Mouse (Mus musculus) large intestine, adult 2 months (tissue): ENCODE results near the gene Zfp592. TPM values are rescaled to one million over a fixed set of nuclear protein-coding genes. Genes with fewer than 3 reads are reported as not detected.

Experiments used
- DNase-seq: peaks from one replicate; pipeline ENCODE4 v3.0.0-alpha.2; 2012; ENCODE audit warnings: low read depth, low spot score
- WGBS: fragments of 180-500 bp; shearing (Covaris S2); methylation state at CpG from one replicate; pipeline ENCODE4 v1.1.7; 2018; 5-methylcytosine and 5-hydroxymethylcytosine counted together
- polyA plus RNA-seq: library from polyadenylated mRNA; depleted of rRNA; stranded (reverse); fragments of >200 nt; gene quantifications from 2 replicates; pipeline ENCODE4 v1.2.3, GENCODE M21; 2012

The Zfp592 gene
- polyA plus RNA-seq, 1 experiment: 20.2 TPM

DNA sequence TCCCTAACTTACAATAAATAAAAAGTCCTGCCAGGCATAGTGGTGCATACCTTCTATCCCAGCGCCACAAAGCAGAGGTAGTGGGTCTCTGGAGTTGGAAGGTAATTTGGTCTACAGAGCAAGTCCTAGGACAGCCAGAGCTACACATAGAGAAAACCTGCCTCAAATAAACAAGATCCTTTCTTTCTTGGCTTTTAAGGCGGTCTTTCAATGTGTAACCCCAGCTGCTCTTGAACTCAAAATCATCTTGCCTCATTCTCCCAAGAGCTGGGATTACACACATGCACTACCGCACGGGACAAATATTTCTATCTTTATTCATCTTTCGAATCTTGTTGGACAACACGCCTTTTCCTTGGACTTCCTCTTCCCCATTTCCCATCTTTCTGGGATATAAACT is 1.4 kb upstream of the Zfp592 start:
- 15% methylated on average over 6 of the region's 6 CpGs for WGBS
- no peak for DNase-seq

DNA sequence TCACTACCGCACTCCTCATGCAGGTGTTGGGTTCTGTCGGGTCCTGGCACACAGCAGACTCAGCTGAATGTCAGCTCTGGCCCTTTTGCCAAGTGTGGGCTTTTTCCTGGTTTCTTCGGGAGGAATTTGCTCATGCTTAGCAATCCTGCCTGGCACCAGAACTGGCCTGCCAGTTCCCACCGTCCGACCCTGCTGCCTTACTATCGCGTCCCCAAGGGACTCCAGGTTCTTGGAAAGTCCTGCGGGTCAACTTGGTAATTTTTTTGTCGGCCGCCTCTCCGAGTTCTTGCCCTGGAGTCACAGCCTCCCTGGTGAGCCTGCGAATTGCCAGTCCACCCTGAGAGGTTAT is 876 bp upstream of the Zfp592 start:
- DNase-seq: no peak
- WGBS: under 1% methylated on average over 12 of the region's 12 CpGs

DNA sequence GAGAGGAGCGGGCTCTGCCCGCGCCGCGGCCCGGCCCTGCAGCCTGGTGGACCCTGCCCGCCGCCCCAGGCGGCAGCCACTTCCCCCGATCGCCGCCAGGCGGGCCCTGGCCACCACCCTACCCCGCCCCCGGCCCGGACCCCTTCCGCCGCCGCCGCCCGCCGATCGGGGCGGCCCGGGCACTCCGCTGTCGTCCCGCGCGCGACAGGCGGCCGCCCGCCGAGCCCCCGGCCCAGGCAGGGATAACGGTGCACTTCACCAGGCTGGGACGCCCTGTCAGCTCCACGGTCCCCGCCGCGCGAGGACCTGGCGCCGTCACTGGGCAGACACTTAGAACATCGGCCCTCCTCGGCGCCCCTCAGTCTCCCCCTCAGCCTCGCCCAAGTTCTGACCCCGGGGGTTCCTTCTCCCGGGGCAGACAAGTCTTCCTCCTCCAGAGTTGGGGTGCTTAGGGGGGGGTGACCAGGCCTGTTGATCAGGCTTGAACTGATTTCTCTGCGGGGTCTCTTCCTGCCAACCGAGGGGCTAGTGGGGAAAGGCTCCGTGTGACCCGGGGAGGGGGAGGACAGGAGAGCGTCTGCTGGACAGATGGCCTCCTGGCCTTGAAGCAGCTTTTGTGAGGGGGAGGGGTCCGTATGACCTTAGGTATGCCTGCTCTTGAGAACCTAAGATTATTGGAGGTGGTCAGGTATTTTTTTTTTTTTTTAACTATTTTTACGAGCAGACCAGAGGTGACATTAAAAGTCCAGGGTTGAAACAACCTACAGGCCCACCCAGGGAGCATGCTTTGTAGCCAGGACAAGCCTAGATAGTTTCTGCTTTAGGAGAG is 567 bp downstream of the Zfp592 start:
- 2% methylated on average over 56 of the region's 58 CpGs for WGBS
- DNase-seq: no peak

DNA sequence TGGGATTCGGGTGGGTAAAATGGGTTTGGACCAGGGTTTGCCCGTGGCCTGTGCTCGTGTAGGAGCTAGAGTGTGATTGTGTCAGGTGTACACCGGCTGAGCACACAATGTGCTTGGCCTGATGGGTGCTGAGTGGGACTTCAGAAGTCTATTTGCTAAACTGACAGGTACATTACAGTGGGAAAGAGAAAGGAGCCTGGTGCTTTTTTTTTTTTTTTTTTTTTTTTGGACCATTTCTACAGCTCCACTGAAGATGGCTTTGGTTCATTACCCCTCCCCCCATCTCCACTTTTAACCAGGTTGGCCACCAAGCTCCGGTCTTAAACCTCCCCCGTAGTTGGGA is 1.2 kb downstream of the Zfp592 start:
- DNase-seq: no peak
- WGBS: 11% methylated on average over 6 of the region's 6 CpGs

DNA sequence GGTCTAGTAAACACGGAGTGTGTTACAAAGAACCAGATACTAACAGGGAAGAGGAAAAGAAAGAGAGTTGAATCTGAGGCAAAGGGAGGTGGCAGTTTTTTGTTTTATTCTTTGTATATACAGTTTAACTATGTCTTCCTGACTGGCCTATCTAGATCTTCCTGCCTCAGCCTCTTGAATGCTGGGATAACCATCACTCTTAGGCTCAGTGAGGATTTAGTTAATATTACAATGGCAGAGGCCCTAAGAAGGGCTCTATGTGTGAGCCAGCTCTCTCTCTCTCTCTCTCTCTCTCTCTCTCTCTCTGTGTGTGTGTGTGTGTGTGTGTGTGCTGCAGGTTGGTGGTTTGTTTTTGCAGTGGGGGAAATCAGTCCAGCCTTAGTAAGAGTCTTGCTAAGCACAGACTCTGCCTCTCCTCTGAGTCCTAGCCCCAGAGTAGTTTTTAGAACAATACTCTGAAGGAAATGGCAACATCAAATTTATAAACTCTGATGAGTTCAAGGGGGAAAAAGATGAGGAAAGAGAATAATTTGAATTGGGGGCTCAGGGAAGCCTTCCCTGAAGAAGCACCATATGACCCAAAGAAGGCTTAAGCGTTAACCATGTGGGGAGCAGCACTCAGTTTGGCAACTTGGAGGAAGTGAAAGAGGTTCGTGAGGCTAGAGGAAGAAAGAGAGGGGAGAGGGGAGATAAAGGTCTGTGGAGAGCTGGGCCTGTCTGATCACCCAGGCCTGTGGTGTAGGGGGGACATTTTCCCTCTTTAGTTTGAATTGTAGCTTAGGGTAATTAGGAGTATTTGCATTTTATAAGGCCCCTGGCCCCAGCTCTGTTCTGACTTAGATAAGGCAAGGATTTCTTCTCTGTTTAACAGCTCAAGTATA is 2.0 kb downstream of the Zfp592 start:
- DNase-seq: no peak
- 30% methylated on average over 3 of the region's 3 CpGs for WGBS

DNA sequence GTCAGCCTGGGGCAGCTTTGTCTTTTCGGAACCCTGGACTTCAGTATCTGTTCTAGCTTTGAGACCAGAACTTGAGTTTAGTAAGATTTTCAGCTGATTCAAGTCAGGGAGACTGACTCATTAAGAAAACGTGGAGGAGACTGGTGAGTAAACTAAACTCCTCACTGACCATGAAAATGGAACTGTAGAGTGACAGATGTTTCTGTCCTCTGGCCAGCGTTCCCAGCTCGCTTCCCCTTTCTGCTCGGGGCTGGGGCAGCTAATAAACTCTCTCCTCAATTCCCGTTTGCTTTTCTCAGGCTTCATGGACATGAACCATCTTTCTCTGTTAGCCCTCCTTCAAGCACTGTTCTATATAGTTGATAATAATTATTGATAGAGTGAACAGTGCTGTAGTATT is 4.3 kb downstream of the Zfp592 start:
- DNase-seq: no peak
- WGBS: 30% methylated on average over 6 of the region's 6 CpGs

DNA sequence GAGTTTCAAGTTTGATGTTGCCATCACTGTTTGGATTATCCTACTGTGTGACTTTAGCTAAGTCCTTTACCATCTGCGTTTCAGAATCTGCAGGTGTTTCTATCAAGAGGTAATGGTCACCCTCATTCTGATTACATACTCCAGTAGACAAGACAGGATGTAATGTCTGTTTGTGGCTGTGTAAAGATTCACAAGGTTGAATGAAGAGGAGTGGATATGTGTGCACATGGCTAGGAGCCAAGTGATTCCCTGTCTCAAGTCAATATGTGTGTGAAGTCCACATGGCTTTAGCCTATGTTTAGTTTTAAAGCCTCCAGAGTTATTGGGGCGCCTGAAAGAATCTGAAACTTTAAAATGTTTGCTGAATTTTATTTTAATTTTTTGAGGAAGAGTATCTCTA is 6.1 kb downstream of the Zfp592 start:
- WGBS: 76% methylated on average over 2 of the region's 2 CpGs
- DNase-seq: no peak

DNA sequence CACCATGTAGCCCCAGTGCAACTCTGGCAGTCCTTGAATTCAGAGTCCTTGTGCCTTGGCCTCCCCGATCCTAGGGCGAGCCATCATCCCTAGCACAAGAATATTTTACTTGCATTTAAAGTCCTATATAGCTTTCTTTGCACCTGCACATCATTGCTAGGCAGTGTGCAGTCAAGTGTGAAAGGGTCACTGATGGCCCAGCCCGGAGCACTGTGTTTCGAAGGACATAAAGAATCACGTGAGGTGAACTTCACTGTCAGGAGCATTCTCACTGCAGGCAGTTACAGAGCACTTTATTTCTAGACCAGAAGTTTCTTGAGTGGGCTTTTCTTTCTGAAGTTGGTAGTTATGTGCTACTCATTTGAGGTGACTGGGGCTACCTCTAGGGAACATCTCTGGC is 8.4 kb downstream of the Zfp592 start:
- WGBS: 72% methylated on average over 5 of the region's 5 CpGs

DNA sequence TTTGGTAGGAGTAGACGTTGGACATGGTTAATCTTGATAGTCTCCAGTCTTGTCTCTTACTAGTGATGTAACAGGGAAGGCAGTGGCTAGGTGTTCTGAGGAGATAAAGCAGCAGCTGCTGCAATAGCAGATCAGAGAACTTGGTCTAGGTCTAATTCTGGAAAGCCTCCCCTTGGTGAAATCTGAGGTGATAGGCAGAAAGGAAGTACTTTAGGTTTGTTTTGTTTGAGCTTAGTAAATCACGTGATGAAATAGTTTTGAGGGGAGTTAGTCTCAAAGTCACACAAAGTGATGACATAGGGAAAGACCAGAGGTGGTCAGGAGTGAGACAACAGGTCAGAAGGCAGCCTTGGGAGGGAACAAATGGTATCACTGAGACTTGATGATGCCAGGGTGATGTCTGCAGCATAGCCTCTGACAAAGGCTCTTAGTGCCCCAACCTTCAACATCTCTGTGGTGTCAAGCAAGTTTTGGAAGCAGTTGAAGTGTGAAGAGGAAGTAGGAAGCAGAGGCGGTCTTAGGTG is 11.1 kb downstream of the Zfp592 start:
- WGBS: 45% methylated on average over 3 of the region's 3 CpGs
- DNase-seq: no peak

More for the DNA sequence above, 8.4 kb downstream of the Zfp592 start:
- DNase-seq: no peak

DNA sequence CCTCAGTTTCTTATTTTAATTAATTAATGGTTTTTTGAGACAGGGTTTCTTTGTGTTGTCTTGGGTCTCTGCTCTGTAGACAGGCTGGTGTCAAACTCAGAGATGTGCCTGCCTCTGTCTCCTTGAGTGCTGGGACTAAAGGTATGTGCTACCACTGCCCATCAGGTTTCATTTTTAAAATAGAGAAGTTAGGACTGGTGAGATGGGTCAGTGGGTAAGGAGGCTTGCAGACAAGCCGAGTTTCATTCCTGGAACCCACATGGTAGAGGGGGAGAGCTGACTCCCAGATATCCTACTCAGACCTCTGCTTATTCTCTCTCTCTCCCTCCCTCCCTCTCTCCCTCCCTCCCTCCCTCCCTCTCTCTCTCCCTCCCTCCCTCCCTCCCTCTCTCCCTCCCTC is 12.5 kb downstream of the Zfp592 start:
- WGBS: 67% methylated on average over 1 of the region's 1 CpGs
- no peak for DNase-seq

DNA sequence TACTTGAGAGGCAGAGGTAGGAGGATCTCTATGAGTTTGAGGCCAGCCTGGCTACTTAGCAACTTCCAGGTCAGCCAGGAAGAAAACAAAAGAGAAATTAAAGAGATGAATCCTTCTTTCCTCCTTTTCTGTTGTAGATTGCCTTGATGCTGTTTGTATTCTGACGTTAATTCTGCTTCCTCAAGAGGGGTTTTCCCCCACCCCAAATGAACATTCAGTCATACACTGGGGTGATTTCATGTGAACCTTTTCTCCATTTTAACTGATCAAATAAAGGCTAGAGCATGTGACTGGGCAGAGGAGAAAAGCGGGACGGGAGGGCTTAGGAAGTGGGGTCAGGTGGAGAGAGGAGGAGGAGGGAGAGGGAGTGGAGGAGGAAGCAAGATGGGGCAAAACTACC is 14.8 kb downstream of the Zfp592 start:
- 56% methylated on average over 3 of the region's 3 CpGs for WGBS
- no peak for DNase-seq

DNA sequence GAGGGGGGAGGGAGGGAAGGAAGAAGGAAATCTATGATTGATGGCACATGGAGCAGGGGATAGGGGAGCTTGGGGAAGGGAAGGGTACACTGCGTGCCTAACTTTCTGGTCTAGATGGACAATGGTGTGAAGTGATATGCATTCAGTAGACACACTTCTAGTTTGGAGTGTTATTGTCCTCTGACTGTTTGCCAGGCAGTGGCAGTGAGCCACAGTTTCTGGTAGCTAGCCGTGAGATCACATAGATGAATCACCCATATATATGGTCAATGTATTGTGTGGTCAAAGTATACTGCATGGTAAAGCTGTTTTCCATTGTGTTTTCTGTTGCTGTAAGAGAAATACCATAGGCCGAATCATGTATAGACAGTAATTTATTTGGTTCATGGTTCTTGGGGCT is 18.1 kb downstream of the Zfp592 start:
- 84% methylated on average over 3 of the region's 3 CpGs for WGBS
- DNase-seq: no peak

DNA sequence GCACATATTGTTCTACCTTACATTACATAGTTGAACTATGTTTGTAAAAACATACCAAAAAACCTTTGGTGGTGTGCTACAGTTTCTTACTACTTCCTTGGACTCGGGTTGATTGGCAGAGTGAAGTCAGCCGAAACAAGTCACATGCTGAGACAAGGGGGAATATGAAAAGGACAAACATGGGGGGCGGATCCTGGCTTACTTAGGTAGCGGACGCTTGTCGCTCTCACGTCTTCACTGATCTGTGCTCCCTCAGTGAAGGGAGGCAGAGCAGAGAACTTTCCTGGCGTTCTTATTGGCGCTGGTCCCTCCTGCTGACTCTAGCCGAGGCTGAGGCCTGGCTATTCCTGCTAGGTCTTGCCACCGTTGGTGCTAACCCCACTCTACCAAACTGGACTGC is 26.8 kb downstream of the Zfp592 start:
- no peak for DNase-seq
- 85% methylated on average over 11 of the region's 11 CpGs for WGBS

DNA sequence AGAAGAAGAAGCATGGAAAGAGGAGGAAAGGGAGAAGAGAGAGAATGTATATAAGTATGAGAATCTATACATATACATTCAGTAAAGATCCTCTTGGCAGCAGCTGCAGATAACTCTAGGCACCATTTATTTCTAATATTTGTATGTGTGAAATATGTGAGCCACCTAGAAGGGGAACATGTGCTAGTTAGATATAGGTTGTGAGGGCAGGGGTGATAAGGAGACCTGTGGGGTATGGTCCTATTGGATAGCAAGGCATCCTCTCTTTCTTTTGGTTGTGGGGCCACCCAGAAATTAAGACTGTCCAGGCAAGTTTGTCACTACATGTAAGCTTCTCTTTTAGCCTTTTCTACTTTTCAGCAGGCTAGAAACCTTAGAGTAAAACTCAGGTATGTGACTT is 29.2 kb downstream of the Zfp592 start:
- DNase-seq: no peak

DNA sequence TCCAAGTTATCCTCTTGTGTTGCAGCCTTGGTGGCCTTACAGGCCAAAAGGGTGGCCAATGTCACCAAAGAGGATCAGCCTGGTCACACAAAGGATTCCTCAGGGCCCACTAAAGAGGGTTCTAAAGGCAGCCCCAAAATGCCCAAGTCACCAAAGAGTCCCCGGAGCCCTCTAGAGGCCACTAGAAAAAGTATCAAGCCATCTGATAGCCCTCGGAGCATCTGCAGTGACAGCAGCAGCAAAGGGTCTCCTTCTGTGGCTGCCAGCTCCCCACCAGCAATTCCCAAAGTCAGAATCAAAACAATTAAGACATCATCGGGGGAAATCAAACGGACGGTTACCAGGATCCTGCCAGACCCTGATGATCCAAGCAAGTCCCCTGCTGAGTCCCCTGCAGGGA is 30.6 kb downstream of the Zfp592 start:
- 79% methylated on average over 5 of the region's 5 CpGs for WGBS
- no peak for DNase-seq

DNA sequence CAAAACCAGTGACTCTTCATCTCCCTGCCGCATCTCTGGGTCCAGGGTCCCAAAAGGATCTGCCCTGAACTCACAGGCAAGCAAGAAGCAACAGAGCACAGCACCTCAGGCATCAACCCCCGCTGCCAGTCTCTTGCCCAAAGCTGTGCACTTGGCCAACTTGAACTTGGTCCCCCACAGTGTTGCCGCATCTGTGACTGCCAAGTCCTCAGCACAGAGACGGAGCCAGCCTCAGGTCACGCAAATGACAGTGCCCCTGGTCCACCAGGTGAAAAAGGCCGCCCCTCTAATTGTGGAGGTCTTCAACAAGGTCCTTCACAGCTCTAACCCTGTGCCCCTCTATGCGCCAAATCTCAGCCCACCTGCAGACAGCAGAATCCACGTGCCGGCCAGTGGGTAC is 31.2 kb downstream of the Zfp592 start:
- 97% methylated on average over 9 of the region's 9 CpGs for WGBS
- DNase-seq: no peak

DNA sequence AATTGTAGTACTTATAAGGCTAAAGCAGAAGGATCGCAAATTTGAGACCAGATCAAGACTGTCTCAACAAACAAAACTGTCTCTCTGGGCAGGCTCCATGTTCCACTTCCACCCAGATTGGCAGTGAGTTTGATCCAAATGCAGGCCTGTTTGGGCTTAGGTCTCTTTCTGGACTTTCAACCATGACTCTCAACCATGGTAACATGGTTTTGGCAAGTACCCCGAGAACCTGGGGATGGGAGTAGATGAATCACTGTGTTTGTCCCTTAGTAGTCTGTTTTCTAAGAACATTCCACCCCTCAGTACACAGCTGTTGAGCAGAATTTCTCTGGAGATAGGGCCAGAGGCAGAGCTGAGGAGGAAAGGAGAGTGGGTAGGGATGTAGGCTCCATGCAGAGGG is 32.3 kb downstream of the Zfp592 start:
- WGBS: 80% methylated on average over 2 of the region's 2 CpGs
- no peak for DNase-seq

DNA sequence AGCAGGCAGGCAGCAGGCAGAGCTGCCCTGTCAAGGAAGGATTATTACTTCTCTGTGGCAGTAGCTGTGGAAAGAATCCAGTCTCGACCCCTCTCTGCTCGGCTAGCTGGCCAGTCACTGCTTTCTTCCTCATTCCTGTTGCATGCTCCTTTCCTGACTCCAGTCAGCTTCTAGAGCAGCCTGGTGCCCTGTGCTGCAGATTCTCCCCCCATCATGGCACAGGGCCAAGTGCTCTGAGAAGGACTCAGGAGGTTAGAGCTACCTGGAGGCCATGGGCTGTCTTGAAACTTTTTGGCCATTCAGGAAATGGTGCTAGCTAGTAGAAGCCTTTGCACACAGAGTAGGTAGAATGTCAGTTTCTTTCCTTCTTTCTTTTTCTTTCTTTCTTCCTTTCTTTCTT is 46.2 kb downstream of the Zfp592 start:
- DNase-seq: no peak
- 53% methylated on average over 2 of the region's 2 CpGs for WGBS

DNA sequence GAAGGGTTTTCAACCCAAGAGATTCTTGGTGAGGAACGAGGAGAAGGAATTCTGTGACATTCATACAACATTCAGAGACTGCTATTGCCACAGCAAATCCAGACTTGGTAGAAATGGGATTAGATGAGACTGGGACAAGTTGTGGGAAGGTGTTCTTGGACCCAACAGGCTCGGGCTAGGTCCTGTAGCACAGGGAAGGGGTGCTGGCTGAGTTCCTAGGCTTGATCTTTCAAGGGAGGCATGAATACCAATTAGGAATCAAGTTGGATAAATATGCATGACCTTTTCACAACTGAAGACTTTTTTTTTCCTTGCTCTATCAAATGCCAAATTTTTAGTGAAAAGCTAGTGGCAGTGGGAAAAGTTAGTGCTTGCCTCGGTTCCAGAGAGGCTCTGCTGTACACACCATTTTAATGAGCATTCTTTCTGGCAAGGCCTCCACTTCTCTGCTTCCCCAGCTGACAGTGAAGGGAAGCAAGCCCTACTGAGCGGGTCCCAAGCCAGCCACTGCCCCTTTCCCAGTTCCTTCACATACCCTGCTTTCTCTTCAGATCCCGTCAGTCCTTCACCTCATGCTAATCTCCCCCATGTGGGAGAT is 49.6 kb downstream of the Zfp592 start:
- no peak for DNase-seq
- WGBS: 78% methylated on average over 5 of the region's 5 CpGs

DNA sequence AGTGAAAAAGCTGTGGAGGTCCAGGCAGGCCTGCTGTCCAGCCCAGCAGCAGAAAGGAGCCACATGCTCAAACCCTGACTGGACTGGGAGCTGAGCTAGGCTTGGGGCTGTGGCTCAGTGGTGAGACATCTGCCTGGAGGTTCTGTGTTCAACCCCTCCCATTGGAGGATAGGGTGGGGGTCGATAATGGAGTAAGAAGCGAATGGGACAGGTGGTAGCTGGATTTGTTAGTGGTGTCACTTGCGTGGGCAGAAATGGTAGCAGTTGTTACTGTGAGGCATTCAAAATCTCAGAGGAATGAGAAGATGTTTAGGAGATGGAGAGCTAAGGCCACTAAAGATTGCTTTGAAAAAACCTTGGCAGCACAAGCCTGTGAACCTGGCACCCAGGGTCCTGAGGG is 54.4 kb downstream of the Zfp592 start:
- no peak for DNase-seq
- WGBS: 82% methylated on average over 3 of the region's 3 CpGs

DNA sequence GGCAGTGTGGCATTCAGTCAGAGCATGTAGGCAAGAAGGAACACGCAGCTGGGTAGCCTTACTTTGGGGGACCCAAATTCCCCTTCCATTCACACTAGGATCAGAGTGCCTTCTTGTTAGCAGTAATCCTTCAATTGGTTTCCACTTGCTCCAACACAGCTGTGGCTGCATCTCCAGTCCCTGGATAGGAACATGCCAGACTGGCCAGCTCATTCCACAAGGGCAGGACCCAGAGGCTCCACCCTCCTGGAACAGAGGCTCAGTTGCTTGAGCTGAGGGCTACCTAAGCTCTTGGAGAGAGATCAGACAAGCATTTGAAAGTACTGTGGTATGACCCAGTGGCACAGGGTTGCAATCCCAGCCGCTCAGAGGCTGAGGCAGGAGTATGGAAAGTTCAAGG is 55.0 kb downstream of the Zfp592 start:
- DNase-seq: no peak
- WGBS: 79% methylated on average over 2 of the region's 2 CpGs
